Mouse (Mus musculus) gastrocnemius, adult 2 months (tissue): Measurements from ENCODE around the gene Cass4. TPM values are rescaled to one million over a fixed set of nuclear protein-coding genes. Genes with fewer than 3 reads are reported as not detected.
A peak's percentile ranks its signal among the peaks of the same experiment; 100 is the strongest.

Source experiments
- DNase-seq: peaks from one replicate; pipeline ENCODE4 v3.0.0; 2022
- H3K27ac ChIP-seq: fragments of 200-600 bp; 2 replicates; pipeline ENCODE4 v1.8.1; 2022; ENCODE audit warnings: mild to moderate bottlenecking
- H3K4me3 ChIP-seq: fragments of 200-600 bp; 2 replicates; pipeline ENCODE4 v1.8.1; 2022; ENCODE audit warnings: mild to moderate bottlenecking, moderate library complexity
- CTCF ChIP-seq: fragments of 200-600 bp; IDR thresholded peaks from 2 replicates; pipeline ENCODE4 v1.8.1; 2022; ENCODE audit warnings: antibody characterized with exemption, mild to moderate bottlenecking, moderate library complexity
- intact Hi-C: fragments of 180-260 bp; cut with DNase I; formaldehyde crosslinking; loops from one replicate; pipeline ENCODE4 v1.15.1; 2025
- total RNA-seq, 2 experiments: library from RNA; stranded (reverse); gene quantifications; 2 replicates each; pipeline ENCODE4 v1.2.3; 2021

Gene Cass4
- total RNA-seq, 2 experiments from 2014 or later: 0.08 to 0.13 TPM

DNA sequence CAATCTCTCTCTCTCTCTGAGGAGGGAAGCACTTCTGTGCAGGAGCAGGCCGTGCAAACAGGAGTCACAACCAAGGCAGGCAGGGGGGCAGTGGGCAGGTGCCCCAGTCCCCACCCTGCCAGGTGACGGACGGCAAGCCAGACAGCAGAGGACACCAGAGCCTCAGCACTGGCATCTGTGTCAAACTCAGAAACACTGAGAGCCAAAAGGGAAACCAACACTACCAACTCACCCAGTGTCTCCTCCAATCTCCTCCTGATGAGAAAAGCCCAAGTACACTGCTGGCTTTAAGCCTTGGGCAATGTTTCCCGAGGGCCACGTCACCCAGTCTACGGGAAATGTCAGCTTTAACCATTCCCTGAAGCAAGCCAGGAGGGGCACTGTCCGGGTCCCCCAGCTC lies 30.4 kb upstream of the Cass4 start:
- peak overlapping the region; percentile 57 for H3K4me3 ChIP-seq
- no peak for TF ChIP-seq CTCF
- peak overlapping the region; percentile 88 for H3K27ac ChIP-seq
- DNase-seq: peak; percentile 75
- intact Hi-C loops: no loop called here

DNA sequence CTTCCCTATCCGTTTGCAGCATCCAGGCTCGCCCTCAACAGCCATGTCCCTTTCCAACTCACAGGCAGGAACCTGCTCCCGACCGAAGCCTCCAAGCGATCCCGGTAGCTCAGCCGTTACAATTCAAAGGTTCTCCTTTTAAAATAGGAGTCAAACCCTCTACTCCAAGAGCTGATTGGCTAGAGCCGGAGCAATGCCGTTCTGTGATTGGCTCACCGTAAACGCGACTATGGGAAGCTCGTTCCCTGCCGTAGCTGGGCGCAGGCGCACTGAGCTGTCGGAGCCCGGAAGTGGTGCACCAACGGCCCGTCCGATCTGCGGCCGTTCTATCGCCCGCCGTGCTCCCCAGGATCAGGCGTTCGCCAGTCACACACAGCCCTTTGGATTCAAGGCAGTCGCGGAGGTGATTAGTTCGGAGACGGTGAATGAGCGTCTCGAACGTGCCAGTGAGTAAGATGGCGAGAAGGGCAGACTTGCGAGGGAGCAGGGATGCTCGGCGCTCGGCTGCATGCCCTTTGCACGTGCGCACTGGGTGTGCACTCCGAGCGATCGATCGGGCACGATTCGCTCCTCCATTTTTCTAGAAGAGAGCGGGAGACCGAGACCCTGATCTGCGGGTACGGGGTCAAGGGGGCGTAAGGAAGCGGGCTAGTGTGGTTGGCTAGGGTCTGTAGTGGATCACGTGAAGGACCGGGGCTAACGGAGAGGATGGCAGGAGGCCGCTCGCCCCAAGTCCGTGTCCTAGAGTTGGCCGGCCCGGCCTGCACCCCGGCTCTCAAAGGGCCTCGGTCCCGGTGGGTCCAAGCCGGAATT lies 23.0 kb upstream of the Cass4 start, which contains the start of the genes Aurka and Cstf1:
Gene Aurka (minus strand): TSS at position 125 of the 813 bp plus-strand sequence.
Gene Cstf1 (plus strand): TSS at position 271 of the 813 bp plus-strand sequence.
- peak within 1 kb of the TSS; percentile 98 for H3K27ac ChIP-seq
- peak within 1 kb of the TSS; percentile 91 for H3K4me3 ChIP-seq
- no peak for TF ChIP-seq CTCF
- intact Hi-C loops: loop anchor here (2.0 to 10.0 kb wide), 3 partner anchors 24 to 644 kb away; partner anchors contain the start of gene Rtf2
- peak; percentile 97 for DNase-seq

DNA sequence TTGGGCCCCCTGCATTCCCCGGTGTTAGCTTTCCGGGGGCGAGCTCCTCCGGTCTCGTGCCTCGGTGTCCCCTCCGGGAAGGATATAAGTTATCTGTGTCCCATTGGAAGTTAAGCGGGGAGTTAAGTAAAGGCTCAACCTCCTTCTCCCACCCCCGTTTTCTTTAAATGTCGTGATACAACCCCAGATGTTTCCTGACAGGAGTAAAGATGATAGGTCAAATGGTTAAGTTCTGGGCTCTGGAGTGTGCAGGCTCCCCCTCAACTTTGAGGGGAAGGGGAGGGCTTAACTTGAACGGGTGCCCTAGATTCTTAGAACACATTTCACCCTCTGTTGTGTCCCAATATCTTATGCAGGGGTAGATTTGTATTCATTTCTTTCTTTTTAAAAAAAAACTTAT lies 22.3 kb upstream of the Cass4 start:
- TF ChIP-seq CTCF: no peak
- H3K4me3 ChIP-seq: peak overlapping the region; percentile 91
- DNase-seq: no peak
- peak overlapping the region; percentile 98 for H3K27ac ChIP-seq
- intact Hi-C loops: loop anchor here (2.0 to 10.0 kb wide), 3 partner anchors 24 to 644 kb away; partner anchors contain the start of gene Rtf2

DNA sequence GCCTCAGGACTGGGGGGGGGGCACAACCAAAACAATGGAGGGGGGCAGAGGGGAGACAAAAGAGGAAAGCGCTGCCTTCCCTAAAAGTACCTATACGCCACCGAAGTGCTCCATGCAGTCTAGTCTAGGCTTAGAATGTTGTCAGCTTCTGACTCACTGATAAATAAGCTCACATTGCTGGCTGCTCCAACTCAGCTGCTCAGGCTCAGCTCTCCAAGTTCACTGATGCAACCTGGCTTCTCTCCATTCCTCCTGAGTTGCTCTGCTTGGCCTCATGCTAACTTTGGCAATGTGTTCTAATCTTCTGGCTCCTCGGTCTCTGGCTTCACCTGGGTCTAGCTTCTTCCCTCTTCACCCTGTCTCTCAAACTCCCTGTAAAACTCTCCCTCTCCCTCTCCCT lies 17.0 kb upstream of the Cass4 start:
- peak; percentile 54 for DNase-seq
- intact Hi-C loops: loop anchor here (10.0 kb wide), 1 partner anchor 638 kb away; no protein-coding TSS in a partner anchor
- no peak for TF ChIP-seq CTCF
- Histone ChIP-seq H3K4me3 (no peak overlapping the region), H3K27ac (peak overlapping the region; percentile 64)

DNA sequence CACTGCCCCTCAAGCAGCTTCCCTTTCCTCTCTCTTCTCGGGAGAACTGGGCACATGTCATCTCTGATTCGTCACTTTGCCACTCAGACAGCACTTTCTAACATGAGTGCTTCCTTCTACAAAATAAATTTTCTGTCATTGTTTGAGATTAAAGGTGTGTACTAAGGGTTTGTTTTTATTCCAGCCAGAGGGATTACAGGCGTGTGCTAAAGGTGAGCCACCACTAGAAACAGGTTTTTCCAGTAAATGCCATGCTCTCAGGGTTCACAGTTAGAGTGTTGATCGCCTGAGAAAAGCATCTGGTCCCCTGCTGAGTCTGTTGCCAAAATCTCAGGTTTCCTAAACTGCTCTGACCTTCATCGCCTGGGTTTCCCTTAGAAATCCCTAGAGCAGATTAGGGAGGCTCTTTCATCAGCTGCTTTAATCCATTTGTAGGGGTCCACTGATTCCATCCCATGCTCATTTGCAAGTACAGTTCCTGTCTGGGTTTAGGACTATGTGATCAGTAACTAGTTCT lies 16.5 kb upstream of the Cass4 start:
- no peak for DNase-seq
- no peak for TF ChIP-seq CTCF
- intact Hi-C loops: loop anchor here (10.0 kb wide), 1 partner anchor 638 kb away; no protein-coding TSS in a partner anchor
- H3K4me3 ChIP-seq: no peak overlapping the region
- no peak overlapping the region for H3K27ac ChIP-seq

DNA sequence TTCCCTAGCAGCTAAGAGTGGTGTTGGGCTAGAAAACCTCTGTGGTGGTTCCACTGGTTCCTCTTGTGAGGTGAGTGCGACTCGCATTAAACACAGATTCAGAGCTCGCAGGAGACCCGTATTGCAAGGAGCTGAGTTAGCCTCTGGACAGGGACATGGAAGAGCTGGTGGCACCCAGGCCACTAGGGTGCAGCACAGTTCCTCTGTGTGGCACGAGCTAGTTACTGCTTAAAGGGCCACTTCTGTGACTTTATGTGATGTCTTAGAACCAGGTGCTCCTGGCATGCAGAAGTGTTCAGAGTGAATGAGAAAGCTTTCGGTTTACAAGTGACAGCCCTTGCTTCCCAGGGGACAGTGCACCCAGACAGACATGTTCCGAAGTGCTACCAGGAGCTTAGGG lies 15.3 kb upstream of the Cass4 start:
- H3K27ac ChIP-seq: no peak overlapping the region
- peak; percentile 54 for TF ChIP-seq CTCF
- intact Hi-C loops: loop anchor here (10.0 kb wide), 1 partner anchor 636 kb away; no protein-coding TSS in a partner anchor
- peak; percentile 38 for DNase-seq
- no peak overlapping the region for H3K4me3 ChIP-seq

DNA sequence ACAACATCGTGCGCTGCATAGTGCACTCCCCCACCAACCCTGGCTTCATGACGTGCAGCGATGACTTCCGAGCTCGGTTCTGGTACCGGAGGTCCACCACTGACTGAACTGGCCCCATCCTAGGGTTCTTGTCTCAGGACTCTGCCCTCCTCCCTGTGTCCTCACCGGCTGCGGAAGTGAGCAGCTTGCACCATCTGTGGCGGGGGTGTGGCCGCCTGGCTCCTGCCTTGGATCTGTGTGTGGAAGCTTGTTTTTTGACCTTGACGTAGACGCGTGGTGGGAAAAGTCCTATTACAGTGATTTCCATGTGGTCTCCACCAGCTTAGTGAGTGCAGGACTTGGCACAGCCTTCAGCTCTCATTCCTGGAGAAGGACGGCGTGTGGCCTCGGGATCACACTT lies 13.1 kb upstream of the Cass4 start:
- H3K4me3 ChIP-seq: no peak overlapping the region
- intact Hi-C loops: no loop called here
- TF ChIP-seq CTCF: no peak

DNA sequence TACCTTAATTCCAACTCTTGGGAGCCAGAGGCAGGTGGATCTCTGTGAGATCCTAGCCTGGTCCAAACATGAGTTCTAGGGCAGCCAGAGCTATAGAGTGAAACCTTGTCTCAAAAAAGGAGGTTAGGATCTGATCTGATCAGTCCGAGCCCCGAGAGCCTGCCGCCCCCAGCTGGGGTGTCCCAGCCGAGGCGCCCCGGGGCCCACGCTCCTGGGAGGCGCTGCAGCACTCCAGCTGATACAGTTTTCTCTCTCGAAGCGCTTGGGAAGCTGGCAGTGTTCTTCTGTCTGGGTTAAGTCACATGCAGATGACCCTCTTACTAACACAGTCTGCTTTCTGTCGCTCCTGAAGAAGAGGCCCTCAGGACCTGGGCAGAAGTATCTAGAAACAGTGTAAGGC lies 12.3 kb upstream of the Cass4 start:
- DNase-seq: no peak
- intact Hi-C loops: no loop called here
- no peak for TF ChIP-seq CTCF
- Histone ChIP-seq H3K4me3 (no peak overlapping the region), H3K27ac (no peak overlapping the region)

More for the DNA sequence above, 13.1 kb upstream of the Cass4 start:
- no peak overlapping the region for H3K27ac ChIP-seq
- DNase-seq: no peak

DNA sequence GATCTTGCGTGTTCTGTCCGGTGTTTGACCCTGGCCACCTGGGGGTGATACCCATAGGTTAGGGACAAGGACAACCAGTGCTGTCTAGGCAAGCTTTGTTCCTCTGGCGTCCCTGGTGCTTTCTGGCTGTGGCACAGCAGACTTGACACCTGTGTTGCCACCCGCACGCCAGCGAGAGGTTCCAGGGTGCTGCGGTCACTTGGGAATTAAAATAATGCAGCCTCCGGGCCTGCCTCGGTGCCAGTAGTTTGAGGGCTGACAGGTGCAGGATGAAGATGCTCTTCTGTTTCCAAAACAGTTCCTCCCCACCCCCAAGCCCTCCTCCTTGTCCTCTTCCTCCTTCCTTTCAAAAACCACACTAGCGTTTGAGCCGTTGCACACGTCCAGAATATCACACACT lies 11.7 kb upstream of the Cass4 start:
- intact Hi-C loops: no loop called here

DNA sequence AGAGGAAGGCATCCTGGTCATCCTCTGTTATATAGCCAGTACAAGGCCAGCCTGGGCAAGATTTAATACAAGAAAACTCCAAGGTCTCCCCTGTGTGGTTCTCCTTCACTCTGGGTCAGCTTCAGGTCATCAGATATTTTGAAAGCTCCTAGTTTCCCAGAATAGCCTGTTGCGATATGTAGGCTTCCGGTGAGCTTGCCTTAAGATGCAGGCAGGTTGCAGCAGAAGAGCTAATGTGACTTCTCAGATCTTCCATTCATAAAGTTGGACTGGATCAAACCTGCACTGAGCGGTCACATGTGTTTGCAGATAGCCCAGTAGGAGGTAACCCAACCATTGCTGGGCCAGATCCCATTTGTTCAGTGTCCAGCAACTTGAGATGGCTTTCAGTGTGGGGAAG lies 8.9 kb upstream of the Cass4 start:
- Histone ChIP-seq H3K4me3 (no peak overlapping the region), H3K27ac (no peak overlapping the region)
- intact Hi-C loops: no loop called here
- DNase-seq: no peak
- no peak for TF ChIP-seq CTCF

More for the DNA sequence above, 11.7 kb upstream of the Cass4 start:
- Histone ChIP-seq H3K4me3 (no peak overlapping the region), H3K27ac (no peak overlapping the region)
- no peak for DNase-seq
- TF ChIP-seq CTCF: no peak

DNA sequence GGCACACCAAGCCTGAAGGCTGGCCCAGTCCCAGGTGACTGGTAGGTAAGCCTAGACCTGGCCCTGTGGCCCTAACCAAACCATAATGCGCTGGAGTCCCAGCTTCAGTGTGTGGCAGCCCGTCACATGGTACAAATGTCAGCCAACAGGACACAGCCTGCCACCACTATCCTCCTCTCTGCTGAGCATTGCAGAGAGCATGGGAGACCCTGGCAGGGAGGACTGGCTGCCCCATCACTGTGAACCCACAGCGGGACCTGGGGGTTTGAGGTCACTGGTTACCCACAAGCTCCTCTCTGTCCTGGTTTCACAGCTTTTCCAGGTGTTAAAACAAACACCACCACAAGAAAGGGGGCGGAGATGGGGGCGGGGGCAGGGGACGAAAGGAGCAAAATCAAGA lies 3.3 kb upstream of the Cass4 start:
- no peak for TF ChIP-seq CTCF
- Histone ChIP-seq H3K4me3 (no peak overlapping the region), H3K27ac (no peak overlapping the region)
- DNase-seq: no peak
- intact Hi-C loops: no loop called here

DNA sequence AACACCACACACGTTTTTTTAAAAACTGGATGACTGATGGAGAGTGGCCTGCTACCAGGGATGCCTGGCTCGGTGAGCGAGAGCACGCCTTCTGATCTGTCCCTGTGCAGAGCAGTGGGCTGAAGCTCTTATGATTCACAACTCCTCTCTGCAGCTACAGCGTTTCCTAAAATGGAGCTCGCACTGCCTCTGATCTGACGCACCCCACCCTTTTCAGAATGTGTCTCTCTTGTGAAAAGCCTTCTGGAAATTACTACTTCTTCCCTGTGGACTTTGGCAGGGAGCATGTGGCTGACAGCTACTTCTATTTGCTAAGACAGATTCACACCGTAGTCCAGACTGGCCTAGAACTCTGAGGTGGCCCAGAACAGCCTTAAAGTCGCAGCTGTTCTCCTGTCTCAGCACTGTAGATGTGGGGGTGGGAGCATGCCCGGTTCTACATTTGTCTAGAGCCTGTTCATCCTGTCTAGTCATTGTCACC lies 1.5 kb upstream of the Cass4 start:
- intact Hi-C loops: no loop called here
- no peak for TF ChIP-seq CTCF
- Histone ChIP-seq H3K4me3 (no peak overlapping the region), H3K27ac (no peak overlapping the region)
- DNase-seq: no peak

DNA sequence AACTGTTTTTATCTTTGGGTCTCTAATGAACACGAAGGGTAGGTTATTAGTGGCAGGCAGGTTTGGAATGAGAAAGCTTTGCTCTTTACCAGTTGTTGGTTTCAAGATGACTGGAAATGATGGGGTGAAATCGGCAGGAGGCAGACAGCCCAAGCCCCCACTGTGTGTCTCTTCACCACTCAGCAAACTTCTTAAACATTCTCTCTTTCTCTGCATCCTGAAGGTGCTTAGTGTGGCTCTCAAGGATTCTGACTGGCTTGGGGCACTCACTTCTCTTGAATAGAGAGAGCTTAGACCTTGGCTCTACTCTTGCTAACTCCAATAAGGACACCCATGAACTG lies 428 bp downstream of the Cass4 start:
- no peak for DNase-seq
- Histone ChIP-seq H3K4me3 (peak overlapping the region; percentile 50), H3K27ac (no peak overlapping the region)
- no peak for TF ChIP-seq CTCF
- intact Hi-C loops: no loop called here
